Mouse (Mus musculus) liver, postnatal 0 days (tissue): ENCODE results near the gene Magel2.

Experiments
- CTCF ChIP-seq: sonication (generic); IDR thresholded peaks from 2 replicates; pipeline ENCODE4 v1.5.1; 2016; ENCODE audit warnings: antibody characterized with exemption, low read depth
- EP300 ChIP-seq: IDR thresholded peaks from 2 replicates; pipeline ENCODE4 v1.6.1; 2016; ENCODE audit warnings: antibody characterized with exemption, low read depth, mild to moderate bottlenecking

DNA sequence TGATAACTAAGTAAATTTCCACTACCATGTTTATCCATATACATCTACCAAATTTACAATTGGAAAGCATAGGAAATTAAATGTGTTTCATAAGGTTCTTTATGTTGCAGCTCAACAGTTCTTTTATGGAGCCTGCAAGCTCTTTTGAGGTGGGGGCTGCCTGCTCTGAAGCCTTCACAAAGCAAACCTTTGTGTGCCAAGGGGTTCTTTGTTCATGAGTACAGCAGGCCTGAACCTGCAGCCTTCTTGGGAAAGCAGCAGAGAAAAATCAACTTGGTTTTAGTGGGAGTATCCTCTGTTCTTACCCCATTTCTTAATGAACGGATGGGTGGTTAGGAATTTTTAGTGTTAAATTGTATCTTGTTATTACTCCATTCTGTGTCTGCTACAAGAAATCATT, 38.4 kb downstream of the Magel2 start:
- TF ChIP-seq CTCF (no peak), EP300 (no peak)
